Mouse (Mus musculus): ENCODE results near the gene Shtn1.

Gene Shtn1

DNA sequence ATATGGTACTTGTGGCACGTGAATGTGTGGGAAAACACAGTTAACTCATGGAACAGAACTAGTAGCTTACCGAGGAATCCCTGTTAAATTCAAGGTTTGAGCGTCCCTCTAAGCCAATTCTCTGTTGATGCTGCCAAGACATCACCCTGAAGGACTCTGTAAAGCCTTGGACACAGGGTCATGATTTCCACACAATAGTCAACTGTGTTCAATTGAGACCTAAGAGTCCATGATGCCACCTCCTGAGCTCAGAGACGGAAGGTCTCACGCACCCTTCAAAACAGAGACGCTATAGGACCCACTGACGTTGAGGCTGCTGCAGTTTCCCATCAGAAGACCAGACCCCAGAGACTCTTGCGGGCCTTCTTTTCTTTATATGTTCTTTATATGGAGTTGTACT, 101.8 kb downstream of the Shtn1 start:
- in situ Hi-C loops (cut with MboI, MseI), result no loop called here

DNA sequence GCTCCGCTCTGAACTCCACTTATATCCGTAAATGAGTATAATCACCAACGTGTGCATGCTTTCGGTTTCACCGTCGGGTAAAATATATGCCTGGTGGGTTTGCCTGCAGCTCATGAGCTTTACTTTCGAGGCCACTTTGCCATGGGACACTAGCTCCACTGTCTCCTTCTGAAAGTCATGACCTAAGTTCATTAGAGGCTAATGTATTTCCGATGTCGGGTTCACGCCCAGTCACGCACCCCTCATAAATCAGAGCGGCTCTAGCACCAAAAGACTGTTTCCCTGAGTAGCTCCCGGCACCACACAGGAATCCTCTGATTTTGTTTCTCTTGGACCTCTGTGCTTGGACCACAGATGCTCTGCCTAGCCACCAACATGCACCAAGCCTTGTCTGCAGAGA, 105.1 kb downstream of the Shtn1 start:
- in situ Hi-C loops (cut with MboI, MseI), result no loop called here

DNA sequence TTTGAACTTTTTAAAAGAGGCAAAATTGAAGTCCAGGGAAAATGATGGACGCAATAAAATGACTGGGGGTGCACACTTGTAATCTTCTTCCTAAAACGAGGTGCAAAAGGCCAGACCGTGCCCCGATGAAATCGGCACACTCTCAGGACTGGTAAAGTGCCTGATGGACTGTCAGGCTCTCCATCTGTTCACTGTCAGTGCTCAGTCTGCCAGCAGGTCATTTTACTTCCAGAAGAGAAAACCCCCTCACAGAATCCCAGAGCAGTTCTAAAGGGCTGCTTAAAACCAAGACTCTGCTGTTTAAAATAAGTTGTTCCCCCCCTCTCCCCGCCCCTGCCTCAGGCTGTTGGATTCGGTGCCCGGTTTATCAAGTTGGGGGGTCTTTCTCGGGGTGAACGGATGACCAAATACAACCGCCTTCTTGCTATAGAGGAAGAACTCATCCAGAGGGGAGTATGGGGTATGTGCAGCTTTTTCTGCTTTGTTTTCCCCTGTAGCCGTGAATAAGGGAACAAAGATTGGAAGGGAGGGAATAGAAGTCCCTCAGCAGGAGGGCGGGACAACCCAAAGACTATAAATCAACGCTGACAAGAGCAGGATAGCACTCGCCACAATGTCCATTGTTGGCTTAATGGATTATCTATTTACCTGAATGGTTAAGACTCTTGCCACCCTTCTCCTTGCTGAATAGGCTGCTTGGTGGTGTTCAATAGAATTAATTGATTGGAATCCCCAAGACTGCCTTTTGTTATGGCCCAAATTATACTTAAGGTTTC, 107.0 kb downstream of the Shtn1 start:
- in situ Hi-C loops (cut with MboI, MseI), result no loop called here

DNA sequence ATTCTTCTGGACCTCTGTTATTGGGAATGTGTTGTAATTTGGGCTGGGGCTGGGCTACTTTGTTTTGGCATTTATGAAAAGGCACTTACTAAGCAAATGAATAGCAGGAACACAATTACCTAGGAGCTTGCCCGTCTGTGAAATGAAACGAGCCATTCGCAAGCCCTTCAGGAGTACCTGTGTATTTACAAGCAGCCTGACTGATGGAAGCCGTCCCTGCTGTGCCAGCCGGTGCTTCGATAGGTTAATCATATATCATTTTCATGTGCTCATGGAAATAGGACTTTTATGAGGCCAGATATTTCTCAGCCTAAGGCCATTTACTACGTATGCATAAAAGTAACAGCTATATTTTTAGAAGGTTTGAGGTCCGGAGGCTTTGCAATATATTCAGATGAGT, 112.9 kb downstream of the Shtn1 start:
- in situ Hi-C loops (cut with MboI, MseI), result no loop called here

DNA sequence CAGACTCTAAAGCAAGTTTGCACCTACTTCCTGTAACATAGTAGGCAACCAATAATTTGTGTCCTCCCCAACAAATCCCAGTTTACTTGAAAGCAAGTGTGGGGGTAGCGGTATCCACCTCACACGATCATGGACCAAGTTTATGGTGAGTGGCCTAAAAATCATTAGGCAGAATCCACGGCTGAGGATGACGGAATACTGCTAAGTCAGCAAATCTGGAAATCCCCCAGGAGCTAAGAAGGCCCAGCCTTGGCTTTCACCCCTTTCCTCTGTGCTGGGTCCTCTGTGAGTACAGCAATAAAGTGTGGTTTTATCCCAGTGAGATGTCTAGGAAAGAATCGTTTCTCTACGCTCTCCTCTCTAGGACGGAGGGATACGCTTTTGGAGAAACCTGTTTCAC, 121.1 kb downstream of the Shtn1 start:
- in situ Hi-C loops (cut with MboI, MseI), result no loop called here

DNA sequence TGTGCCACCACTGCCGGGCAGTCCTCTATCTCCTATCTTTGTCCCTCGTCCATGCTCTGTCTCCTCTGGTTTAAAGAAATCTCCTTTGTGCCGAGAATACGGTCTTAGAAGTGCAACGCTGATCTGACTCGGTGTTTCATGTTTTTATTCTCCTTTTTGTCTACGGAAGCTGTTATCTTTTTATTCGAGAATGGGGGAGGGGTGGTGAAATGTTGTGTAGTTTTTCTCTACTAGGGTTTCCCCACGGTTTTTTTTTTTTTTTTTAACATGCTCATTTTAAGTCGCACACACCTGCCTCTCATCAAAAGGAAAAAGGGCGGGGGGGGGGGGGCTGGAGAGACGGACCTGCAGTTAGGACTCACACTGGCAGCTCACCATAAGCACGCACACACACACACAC, 123.7 kb downstream of the Shtn1 start:
- in situ Hi-C loops (cut with MboI, MseI), result no loop called here

DNA sequence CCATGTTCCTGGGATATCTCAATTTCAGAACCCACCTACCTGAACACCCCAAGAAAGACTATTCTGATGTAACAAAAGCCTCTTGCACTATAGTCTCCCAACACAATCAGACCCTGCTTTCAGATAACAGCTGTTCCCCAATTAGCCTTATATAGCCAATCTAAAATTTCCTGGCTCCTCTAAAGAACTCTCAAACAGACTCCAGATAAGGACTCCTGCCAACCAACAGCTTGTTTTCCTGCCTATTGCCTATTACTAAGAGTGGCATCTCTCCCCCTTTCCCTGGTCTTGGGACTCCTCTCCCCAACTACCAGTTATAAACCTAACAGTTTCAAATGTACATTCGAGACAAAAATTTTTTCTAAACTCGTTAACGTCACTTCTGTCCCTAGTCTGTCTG, 124.4 kb downstream of the Shtn1 start:
- in situ Hi-C loops (cut with MboI, MseI), result no loop called here

DNA sequence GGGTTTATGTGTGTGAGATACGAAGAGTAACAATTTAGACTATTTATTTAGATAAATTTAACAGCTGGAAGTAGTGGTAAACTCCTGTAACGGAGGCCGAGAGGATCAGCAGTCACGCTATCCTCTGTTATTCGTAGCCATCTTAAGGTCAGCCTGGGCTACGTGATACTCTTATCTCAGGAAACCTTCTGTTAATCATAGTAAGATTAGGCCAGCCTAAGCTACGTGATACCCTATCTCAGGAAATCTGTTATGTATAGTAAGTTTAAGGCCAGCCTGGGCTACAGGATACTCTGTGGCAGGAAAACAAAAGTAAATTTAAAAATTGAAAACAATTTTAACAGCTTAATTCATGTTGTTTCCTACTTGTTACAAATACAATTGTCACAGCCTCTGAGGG, 129.9 kb downstream of the Shtn1 start:
- in situ Hi-C loops (cut with MboI, MseI), result no loop called here

DNA sequence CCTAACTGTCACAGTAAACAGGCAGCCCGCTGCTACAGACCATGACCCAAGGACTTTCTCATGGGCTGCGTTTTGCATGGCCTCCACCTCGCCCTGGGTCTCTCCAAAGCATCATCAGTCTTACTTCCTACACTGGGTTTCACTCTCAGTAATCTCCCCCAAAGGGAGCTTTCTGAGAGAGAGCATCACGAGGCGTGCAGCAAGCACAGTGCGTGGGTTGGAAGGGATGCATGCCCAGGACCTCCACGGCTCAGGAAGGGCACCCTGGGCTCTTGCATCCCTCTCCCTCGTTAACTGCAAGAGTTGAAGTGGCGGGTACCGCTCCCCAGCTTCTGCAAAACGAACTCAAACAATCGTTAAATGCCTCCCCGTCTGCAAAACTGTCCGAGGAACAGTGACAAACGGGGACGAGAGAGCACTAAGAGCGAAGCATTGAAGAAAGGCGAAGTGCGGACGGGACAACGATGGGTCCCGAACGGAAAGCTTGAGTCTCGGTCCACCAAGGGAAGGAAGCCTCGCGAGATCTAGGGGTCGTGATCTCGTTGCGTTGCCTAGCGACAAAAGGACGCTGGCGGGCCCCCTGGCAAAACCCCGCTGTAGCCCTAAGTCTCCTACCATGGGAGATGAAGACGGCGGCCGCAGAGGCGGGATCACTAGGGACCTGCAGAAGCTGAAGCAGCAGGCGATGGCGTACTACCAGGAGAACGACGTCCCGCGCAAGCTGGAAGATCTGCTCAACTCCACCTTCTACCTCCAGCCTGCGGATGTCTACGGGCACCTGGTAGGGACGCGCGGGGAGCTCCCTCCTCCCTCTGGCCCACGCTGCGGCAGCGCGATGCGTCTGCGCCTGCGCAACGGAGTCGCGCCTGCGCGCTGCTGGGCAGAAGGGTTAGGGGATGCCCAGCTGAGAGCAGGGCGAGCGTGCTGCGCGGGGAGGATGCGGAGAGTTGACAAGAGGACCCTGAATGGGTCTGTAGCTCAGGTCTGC, 132.8 kb downstream of the Shtn1 start, which contains the start of the genes Eno4 and Hspa12a:
Gene Eno4, plus strand, starts transcription at position 585 of the 988 bp plus-strand sequence.
Gene Hspa12a, minus strand, starts transcription at position 814 of the 988 bp plus-strand sequence.
- in situ Hi-C loops (cut with MboI, MseI), result no loop called here

DNA sequence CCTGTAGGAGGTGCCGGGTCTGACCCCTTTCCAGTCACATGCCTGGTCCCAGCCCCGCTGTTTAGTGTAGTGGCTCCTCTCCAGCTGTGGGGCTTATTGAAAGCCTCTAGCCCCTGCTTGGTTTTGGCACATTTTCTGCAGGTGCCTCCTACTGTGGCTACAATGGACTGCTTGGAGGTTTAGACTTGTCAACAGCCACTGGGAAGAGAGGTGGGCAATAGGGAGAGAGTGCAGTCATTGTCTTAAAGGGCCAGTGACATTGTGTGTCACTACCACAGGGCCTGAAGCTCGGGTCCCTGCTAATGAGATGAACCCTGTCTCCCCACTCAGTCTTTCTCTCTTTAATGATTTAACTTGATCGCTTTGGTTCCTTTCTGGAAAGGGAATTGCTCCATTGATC, 142.8 kb downstream of the Shtn1 start:
- in situ Hi-C loops (cut with MboI, MseI), result no loop called here

DNA sequence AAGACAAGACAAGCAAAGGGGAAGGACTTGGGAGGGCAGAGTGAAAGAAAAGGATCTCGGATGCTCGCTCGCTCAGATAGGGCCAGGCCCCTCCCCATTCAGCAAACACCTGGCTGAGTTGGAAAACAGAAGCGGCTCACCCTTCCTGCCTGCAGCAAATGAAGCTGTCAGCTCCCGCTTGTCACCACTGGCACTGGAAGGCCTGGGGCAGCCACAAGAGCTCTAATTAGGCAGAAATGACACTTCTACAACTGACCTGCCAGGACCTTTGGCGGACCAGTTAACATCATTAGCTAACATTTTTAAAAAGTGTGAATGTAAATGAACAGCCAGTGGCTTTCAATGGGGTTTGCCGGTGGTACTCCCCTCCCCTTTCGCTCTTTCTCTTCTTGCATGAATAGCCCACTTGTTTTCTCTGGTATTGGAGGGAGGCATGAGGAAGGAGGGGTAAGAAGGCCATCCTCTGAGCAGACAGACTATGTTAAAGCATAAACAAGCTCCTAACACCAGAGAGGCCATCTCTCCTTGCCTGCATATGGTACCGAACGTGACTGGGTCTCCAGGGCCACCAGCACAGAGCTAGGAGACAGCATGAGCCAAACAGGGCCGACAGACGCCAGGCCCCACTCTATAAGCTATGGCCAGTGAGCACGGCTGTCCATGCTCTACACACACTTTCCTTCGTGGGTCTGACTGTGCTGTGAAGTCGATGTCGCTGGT, 144.7 kb downstream of the Shtn1 start:
- in situ Hi-C loops (cut with MboI, MseI), result no loop called here
